Mouse (Mus musculus): ENCODE results near the gene Dtnb. TPM values are rescaled to one million over a fixed set of nuclear protein-coding genes. Genes with fewer than 3 reads are reported as not detected.

Dtnb gene
- polyA plus RNA-seq, 1 experiment from 2014 or later: 32.6 TPM

DNA sequence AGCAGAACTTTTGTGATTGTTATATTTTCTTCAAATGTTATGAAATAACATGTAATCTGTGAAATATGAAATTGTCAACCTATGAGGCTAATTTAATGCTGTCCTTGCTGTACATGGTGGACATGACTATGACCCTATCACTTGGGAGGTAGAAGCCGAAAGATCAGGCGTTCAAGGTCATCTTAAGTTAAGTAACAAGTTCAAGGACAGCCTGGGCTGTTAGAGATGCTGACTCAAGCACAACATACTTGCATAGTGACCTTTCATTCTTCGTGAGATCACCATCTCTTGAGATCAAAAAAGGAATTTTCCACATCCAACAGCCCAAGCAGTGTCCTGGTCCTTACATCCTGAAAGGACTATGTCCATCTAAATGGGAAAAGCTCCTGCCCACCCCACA, 184.0 kb downstream of the Dtnb start:
- Histone ChIP-seq H3K27me3 (replicated peaks; ENCODE audit: control insufficient read depth, insufficient read depth, low read length) (no peaks in the 10 kb centered on the region), H3K4me3 (ENCODE audit: low read depth, low read length) (no peak overlapping the region), H3K9ac (ENCODE audit: low read length) (no peak overlapping the region), H3K36me3 (ENCODE audit: control insufficient read depth, insufficient read depth, low read length) (no peaks in the 10 kb centered on the region), H3K27ac (ENCODE audit: low read depth) (no peak overlapping the region), H3K4me2 (ENCODE audit: low read length) (no peak overlapping the region), H3K4me1 (replicated peaks; ENCODE audit: control insufficient read depth, insufficient read depth, low read length) (peaks cover 11% of the 10 kb centered on the region), H3K9me3 (ENCODE audit: control insufficient read depth, low read length) (no peaks in the 10 kb centered on the region)
- ATAC-seq (replicated peaks; ENCODE audit: low FRiP score, low TSS enrichment, low read depth) (no peak), DNase-seq (ENCODE audit: low spot score) (no peak)
- 91% methylated on average over 3 of the region's 3 CpGs for WGBS

GRCm38 (mm10) chr12:3758127-3758526, 185.9 kb downstream of the Dtnb start:
- DNase-seq (ENCODE audit: low spot score) (no peak), ATAC-seq (replicated peaks; ENCODE audit: low FRiP score, low TSS enrichment, low read depth) (no peak; the same call in 1 of the 2 replicates)
- WGBS: 68% methylated on average over 3 of the region's 3 CpGs
- Histone ChIP-seq H3K27ac (ENCODE audit: low read depth) (0 out of 2 replicates have a peak overlapping the region, but pooled peaks have one; percentile 0), H3K27me3 (replicated peaks; ENCODE audit: control insufficient read depth, insufficient read depth, low read length) (no peaks in the 10 kb centered on the region), H3K4me1 (replicated peaks; ENCODE audit: control insufficient read depth, insufficient read depth, low read length) (peaks cover 14% of the 10 kb centered on the region), H3K4me3 (ENCODE audit: low read depth, low read length) (no peak overlapping the region), H3K36me3 (ENCODE audit: control insufficient read depth, insufficient read depth, low read length) (no peaks in the 10 kb centered on the region), H3K9ac (ENCODE audit: low read length) (no peak overlapping the region), H3K9me3 (ENCODE audit: control insufficient read depth, low read length) (no peaks in the 10 kb centered on the region), H3K4me2 (ENCODE audit: low read length) (no peak overlapping the region)

- Histone ChIP-seq H3K27ac (ENCODE audit: low read depth) (peak overlapping the region; percentile 70), H3K9ac (ENCODE audit: low read length) (no peak overlapping the region), H3K9me3 (ENCODE audit: control insufficient read depth, low read length) (no peaks in the 10 kb centered on the region), H3K4me3 (ENCODE audit: low read depth, low read length) (no peak overlapping the region), H3K4me1 (replicated peaks; ENCODE audit: control insufficient read depth, insufficient read depth, low read length) (peaks cover 14% of the 10 kb centered on the region), H3K36me3 (ENCODE audit: control insufficient read depth, insufficient read depth, low read length) (no peaks in the 10 kb centered on the region), H3K27me3 (replicated peaks; ENCODE audit: control insufficient read depth, insufficient read depth, low read length) (no peaks in the 10 kb centered on the region), H3K4me2 (ENCODE audit: low read length) (peak overlapping the region; percentile 24)
- no peak for DNase-seq (ENCODE audit: low spot score)
- WGBS: 17% methylated on average over 4 of the region's 4 CpGs
- ATAC-seq (replicated peaks; ENCODE audit: low FRiP score, low TSS enrichment, low read depth): peak; percentile 45; the same call in 1 of the 2 replicates
Measured at GRCm38 (mm10) chr12:3759419-3759818, 187.2 kb downstream of the Dtnb start.

- H3K27me3 ChIP-seq (replicated peaks; ENCODE audit: control insufficient read depth, insufficient read depth, low read length): no peaks in the 10 kb centered on the region
- H3K27ac ChIP-seq (ENCODE audit: low read depth): no peak overlapping the region
- DNase-seq (ENCODE audit: low spot score) (no peak), ATAC-seq (replicated peaks; ENCODE audit: low FRiP score, low TSS enrichment, low read depth) (no peak)
- no peak overlapping the region for H3K4me3 ChIP-seq (ENCODE audit: low read depth, low read length)
- H3K4me2 ChIP-seq (ENCODE audit: low read length): no peak overlapping the region
- H3K9ac ChIP-seq (ENCODE audit: low read length): no peak overlapping the region
- 76% methylated on average over 4 of the region's 4 CpGs for whole genome bisulfite sequencing
- H3K36me3 ChIP-seq (ENCODE audit: control insufficient read depth, insufficient read depth, low read length): no peaks in the 10 kb centered on the region
- H3K9me3 ChIP-seq (ENCODE audit: control insufficient read depth, low read length): no peaks in the 10 kb centered on the region
- H3K4me1 ChIP-seq (replicated peaks; ENCODE audit: control insufficient read depth, insufficient read depth, low read length): peaks cover 14% of the 10 kb centered on the region
Measured at GRCm38 (mm10) chr12:3760876-3761590, 188.9 kb downstream of the Dtnb start.

DNA sequence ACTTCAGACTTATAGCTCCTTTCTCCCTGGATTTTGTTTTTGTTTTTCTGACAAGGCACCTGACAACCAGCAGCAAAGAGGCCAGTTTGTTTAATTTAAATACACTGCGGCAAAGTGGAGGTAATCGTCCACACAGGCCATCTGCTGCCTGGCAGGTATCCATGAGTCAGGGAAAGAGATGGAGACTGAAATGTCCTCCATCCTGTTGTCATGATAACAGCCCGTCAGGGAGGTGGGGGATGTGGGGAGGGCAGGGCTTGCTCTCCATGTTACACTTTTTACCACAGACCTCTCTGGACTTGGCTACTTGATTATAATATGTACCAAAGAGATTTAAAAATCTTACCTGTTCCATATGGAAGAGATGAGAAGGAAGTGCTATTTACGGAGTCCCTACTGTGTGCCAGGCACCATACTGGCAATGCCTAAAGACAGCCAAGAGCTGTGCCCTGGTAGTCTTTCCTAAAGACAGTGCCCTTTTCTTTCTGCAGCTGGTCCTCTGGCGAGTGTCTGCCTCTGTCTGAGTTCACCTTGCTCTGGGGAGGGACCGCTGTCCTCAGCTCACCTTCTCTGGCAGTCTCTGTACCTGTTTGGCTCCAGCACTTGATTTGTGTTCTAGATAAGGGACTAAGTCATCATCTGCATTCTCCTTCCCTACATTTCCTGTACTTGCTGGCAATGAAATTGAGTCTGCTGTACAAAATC, 189.6 kb downstream of the Dtnb start:
- no peak overlapping the region for H3K9ac ChIP-seq (ENCODE audit: low read length)
- no peak for DNase-seq (ENCODE audit: low spot score)
- no peak overlapping the region for H3K4me2 ChIP-seq (ENCODE audit: low read length)
- H3K27me3 ChIP-seq (replicated peaks; ENCODE audit: control insufficient read depth, insufficient read depth, low read length): no peaks in the 10 kb centered on the region
- H3K4me3 ChIP-seq (ENCODE audit: low read depth, low read length): no peak overlapping the region
- no peak overlapping the region for H3K27ac ChIP-seq (ENCODE audit: low read depth)
- WGBS: 58% methylated on average over 6 of the region's 6 CpGs
- peaks cover 14% of the 10 kb centered on the region for H3K4me1 ChIP-seq (replicated peaks; ENCODE audit: control insufficient read depth, insufficient read depth, low read length)
- H3K9me3 ChIP-seq (ENCODE audit: control insufficient read depth, low read length): no peaks in the 10 kb centered on the region
- no peak for ATAC-seq (replicated peaks; ENCODE audit: low FRiP score, low TSS enrichment, low read depth)
- no peaks in the 10 kb centered on the region for H3K36me3 ChIP-seq (ENCODE audit: control insufficient read depth, insufficient read depth, low read length)

- Histone ChIP-seq H3K9me3 (ENCODE audit: control insufficient read depth, low read length) (no peaks in the 10 kb centered on the region), H3K27me3 (replicated peaks; ENCODE audit: control insufficient read depth, insufficient read depth, low read length) (no peaks in the 10 kb centered on the region), H3K36me3 (ENCODE audit: control insufficient read depth, insufficient read depth, low read length) (no peaks in the 10 kb centered on the region), H3K27ac (ENCODE audit: low read depth) (no peak overlapping the region), H3K4me1 (replicated peaks; ENCODE audit: control insufficient read depth, insufficient read depth, low read length) (peaks cover 9% of the 10 kb centered on the region), H3K4me2 (ENCODE audit: low read length) (no peak overlapping the region), H3K9ac (ENCODE audit: low read length) (no peak overlapping the region), H3K4me3 (ENCODE audit: low read depth, low read length) (no peak overlapping the region)
- 65% methylated on average over 3 of the region's 3 CpGs for WGBS
- DNase-seq (ENCODE audit: low spot score) (no peak), ATAC-seq (replicated peaks; ENCODE audit: low FRiP score, low TSS enrichment, low read depth) (no peak)
Measured at GRCm38 (mm10) chr12:3764191-3764804, 192.1 kb downstream of the Dtnb start.

GRCm38 (mm10) chr12:3767360-3767759, 195.2 kb downstream of the Dtnb start:
- ATAC-seq (replicated peaks; ENCODE audit: low FRiP score, low TSS enrichment, low read depth): no peak
- Histone ChIP-seq H3K9me3 (ENCODE audit: control insufficient read depth, low read length) (no peaks in the 10 kb centered on the region), H3K27me3 (replicated peaks; ENCODE audit: control insufficient read depth, insufficient read depth, low read length) (no peaks in the 10 kb centered on the region), H3K4me2 (ENCODE audit: low read length) (no peak overlapping the region), H3K9ac (ENCODE audit: low read length) (no peak overlapping the region), H3K4me3 (ENCODE audit: low read depth, low read length) (no peak overlapping the region), H3K27ac (ENCODE audit: low read depth) (no peak overlapping the region), H3K4me1 (replicated peaks; ENCODE audit: control insufficient read depth, insufficient read depth, low read length) (no peaks in the 10 kb centered on the region), H3K36me3 (ENCODE audit: control insufficient read depth, insufficient read depth, low read length) (no peaks in the 10 kb centered on the region)
- DNase-seq (ENCODE audit: low spot score): no peak
- 74% methylated on average over 8 of the region's 8 CpGs for WGBS

- H3K36me3 ChIP-seq (ENCODE audit: control insufficient read depth, insufficient read depth, low read length): no peaks in the 10 kb centered on the region
- ATAC-seq (replicated peaks; ENCODE audit: low FRiP score, low TSS enrichment, low read depth) (no peak), DNase-seq (ENCODE audit: low spot score) (no peak)
- H3K9me3 ChIP-seq (ENCODE audit: control insufficient read depth, low read length): no peaks in the 10 kb centered on the region
- no peak overlapping the region for H3K9ac ChIP-seq (ENCODE audit: low read length)
- H3K4me2 ChIP-seq (ENCODE audit: low read length): no peak overlapping the region
- no peaks in the 10 kb centered on the region; the same call in 1 of the 2 replicates for H3K4me1 ChIP-seq (replicated peaks; ENCODE audit: control insufficient read depth, insufficient read depth, low read length)
- H3K4me3 ChIP-seq (ENCODE audit: low read depth, low read length): no peak overlapping the region
- H3K27ac ChIP-seq (ENCODE audit: low read depth): no peak overlapping the region
- H3K27me3 ChIP-seq (replicated peaks; ENCODE audit: control insufficient read depth, insufficient read depth, low read length): no peaks in the 10 kb centered on the region
- WGBS: 90% methylated on average over 4 of the region's 4 CpGs
Measured at GRCm38 (mm10) chr12:3768391-3768790, 196.2 kb downstream of the Dtnb start.
